Mouse (Mus musculus): Measurements from ENCODE around the gene C1galt1c1. TPM values are rescaled to one million over a fixed set of nuclear protein-coding genes. Genes with fewer than 3 reads are reported as not detected.

The C1galt1c1 gene
- 27.8 and 28.0 TPM in 2 replicates for polyA plus RNA-seq (2012; ENCODE audit: insufficient read depth, insufficient read length, missing spikeins)

DNA sequence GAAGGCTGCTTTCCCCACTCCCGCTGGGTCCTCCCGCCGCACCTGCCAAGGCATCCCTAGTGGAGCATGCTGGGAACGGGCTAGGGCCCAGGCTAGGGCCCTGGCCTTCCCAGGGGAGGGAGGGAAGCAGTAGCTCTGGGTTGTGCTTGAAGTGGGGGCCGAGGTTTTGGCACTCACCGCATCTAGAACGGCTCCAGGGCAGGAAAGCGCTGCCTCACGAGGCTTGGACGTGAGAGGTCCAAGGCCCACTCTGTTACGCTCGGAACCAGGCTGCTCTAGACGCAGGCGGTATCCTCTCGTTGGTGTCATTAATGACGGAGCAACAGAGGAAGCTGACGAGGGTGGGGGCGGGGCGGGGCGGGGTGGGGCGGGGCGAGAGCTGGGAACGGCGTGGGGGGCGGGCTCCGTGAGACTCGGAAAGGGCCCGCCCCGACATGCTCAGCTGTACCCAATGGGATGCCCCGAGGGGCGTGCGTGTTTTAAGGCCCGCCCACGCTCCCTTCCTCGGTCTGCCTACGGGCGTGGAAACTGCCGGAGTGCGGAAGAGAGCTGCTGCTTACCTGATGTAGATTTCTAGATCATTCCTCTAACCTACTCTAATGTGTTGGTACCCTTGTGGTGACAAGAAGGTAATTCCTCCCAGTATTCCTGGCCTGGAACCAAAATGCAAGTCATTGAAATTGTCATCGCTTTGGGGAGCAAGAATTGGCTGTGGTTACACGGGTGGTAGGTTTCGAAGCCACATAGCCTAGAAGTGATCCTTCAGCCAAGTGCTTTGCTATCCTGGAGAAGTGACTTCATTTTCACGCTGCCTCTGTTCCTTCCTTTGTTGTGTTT is at the start of gene C1galt1c1:
TSS of gene C1galt1c1 (minus strand) at position 287 of the 837 bp plus-strand sequence.
- Histone ChIP-seq H3K4me3 (ENCODE audit: insufficient read depth, low read length) (peak within 1 kb of the TSS; percentile 97), H3K4me1 (ENCODE audit: control insufficient read depth, insufficient read depth, low read length) (peaks cover 5% of the 10 kb centered on the region), H3K27ac (ENCODE audit: insufficient read depth, low read depth, low read length) (peak within 1 kb of the TSS; percentile 82)
- TF ChIP-seq POLR2A (IDR thresholded peaks at IDR 0.05; ENCODE audit: borderline replicate concordance, low read depth, low read length) (no peak), CTCF (IDR thresholded peaks at IDR 0.05; ENCODE audit: low read depth, low read length) (no peak)

DNA sequence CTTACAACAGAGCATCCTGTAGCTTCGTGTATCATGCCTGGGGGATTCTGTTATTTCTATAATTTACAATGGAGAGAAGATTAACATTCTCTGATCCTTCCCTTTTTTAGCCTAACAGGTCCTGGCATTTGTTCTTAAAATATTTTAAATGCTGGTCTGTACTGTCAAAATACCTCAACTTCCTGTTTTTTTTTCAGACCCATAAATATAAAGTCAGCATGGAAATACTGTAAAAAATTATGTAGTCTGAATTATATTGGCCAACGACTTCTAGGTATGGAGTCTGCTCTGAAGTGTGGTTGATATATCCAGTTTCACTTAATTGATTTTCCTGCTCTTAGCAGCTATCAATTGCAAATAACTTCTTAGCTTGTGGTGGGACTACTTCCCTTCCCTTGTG is 47.1 kb upstream of the C1galt1c1 start:
- no peak for TF ChIP-seq CTCF (IDR thresholded peaks at IDR 0.05; ENCODE audit: low read depth, low read length)
- TF ChIP-seq POLR2A (IDR thresholded peaks at IDR 0.05; ENCODE audit: borderline replicate concordance, low read depth, low read length) = no peak
- Histone ChIP-seq H3K4me1 (ENCODE audit: control insufficient read depth, insufficient read depth, low read length) (peaks cover 5% of the 10 kb centered on the region), H3K27ac (ENCODE audit: insufficient read depth, low read depth, low read length) (no peak overlapping the region), H3K4me3 (ENCODE audit: insufficient read depth, low read length) (no peak overlapping the region)

DNA sequence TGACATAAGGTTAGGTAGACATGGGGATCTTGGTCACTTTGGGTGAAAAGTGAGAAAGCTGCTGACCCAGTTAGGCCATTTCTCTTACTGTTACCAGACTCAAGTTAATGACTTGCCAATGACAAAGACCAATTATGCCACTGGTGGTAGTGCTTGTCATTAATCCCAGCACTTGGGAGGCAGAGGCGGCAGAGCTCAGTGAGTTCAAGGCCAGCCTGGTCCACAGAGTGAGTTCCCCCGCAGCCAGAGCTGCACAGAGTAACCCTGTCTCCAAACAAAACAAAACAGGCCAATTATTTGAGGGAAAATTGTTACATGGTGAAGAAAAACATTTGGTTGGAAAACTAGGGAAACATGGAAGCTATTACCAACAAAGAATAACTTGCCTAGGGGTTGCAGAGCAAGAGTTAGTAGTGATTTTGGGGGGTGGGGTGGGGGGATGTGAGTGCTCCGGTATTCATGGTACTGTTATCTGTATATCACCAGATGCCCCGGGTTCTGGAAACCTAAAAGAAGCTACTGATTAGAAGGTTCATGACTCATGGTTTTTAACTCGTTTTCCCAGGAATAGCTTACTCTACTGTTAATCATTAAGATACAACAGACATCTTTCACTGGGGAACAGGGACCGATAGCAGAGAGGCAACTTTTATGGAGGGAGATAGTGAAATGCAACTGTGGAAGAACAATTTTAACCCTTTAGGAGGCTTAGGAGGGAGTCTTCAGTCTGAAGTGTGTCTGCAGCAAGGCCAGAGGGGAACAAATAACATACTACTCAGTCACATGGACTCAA is 34.4 kb upstream of the C1galt1c1 start:
- no peak for TF ChIP-seq POLR2A (IDR thresholded peaks at IDR 0.05; ENCODE audit: borderline replicate concordance, low read depth, low read length)
- no peak for TF ChIP-seq CTCF (IDR thresholded peaks at IDR 0.05; ENCODE audit: low read depth, low read length)
- no peak overlapping the region for H3K27ac ChIP-seq (ENCODE audit: insufficient read depth, low read depth, low read length)
- H3K4me1 ChIP-seq (ENCODE audit: control insufficient read depth, insufficient read depth, low read length) = no peaks in the 10 kb centered on the region
- no peak overlapping the region for H3K4me3 ChIP-seq (ENCODE audit: insufficient read depth, low read length)

DNA sequence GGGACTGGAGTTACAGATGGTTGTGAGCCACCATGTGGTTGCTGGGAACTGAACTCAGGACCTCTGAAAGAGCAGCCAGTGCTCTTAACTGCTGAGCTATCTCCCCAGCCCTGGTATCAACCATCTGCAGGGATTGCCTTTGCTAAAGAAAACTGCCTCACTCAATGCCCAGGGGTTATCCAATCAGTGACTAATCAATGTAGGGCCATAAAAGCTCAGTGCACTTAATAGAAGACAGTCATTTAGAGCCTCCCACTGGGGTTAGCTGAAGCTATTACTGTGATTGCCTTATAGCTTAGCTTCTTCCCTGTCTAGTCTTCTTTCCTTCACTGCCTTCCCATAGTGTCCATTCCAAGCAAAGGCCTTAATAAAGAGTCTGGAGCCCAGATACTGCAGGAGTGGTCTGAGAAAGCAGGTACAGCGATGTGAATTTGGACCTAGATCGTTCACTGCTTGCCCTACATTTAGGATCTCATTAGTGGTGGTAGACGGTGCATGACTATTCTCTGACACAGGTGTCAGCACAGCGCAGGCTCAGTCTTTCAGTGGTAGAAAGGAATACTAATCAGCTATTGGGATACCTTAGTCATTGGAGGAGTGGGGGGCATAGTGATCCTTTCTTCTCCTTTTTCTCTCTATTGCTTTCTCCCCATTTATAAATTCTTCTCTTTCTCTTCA is 21.5 kb upstream of the C1galt1c1 start:
- TF ChIP-seq POLR2A (IDR thresholded peaks at IDR 0.05; ENCODE audit: borderline replicate concordance, low read depth, low read length) (no peak), CTCF (IDR thresholded peaks at IDR 0.05; ENCODE audit: low read depth, low read length) (no peak)
- Histone ChIP-seq H3K27ac (ENCODE audit: insufficient read depth, low read depth, low read length) (no peak overlapping the region), H3K4me3 (ENCODE audit: insufficient read depth, low read length) (no peak overlapping the region), H3K4me1 (ENCODE audit: control insufficient read depth, insufficient read depth, low read length) (no peaks in the 10 kb centered on the region)

- no peaks in the 10 kb centered on the region for H3K4me1 ChIP-seq (ENCODE audit: control insufficient read depth, insufficient read depth, low read length)
- TF ChIP-seq CTCF (IDR thresholded peaks at IDR 0.05; ENCODE audit: low read depth, low read length) = no peak
- TF ChIP-seq POLR2A (IDR thresholded peaks at IDR 0.05; ENCODE audit: borderline replicate concordance, low read depth, low read length) = no peak
- H3K27ac ChIP-seq (ENCODE audit: insufficient read depth, low read depth, low read length) = no peak overlapping the region
- H3K4me3 ChIP-seq (ENCODE audit: insufficient read depth, low read length) = no peak overlapping the region
Observed at GRCm38 (mm10) chrX:38654681-38655080, 19.8 kb upstream of the C1galt1c1 start.

DNA sequence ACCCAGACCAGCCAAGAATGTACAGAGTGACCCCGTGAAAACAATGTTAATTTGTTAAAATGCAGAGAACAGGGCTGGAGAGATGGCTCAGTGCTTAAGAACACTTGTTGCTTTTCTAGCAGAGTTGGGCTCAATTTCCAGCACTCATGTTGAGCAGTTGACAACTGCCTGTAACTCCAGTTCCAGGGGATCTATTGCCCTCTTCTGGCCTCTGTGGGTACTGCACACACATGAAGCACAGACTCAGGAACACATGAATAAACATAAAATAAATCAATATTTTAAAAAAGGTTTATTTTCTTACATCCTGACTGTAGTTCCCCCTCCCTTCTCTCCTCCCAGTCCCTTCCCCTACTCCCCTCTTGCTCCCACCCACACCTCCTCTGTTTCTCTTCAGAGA is 18.3 kb upstream of the C1galt1c1 start:
- Histone ChIP-seq H3K27ac (ENCODE audit: insufficient read depth, low read depth, low read length) (no peak overlapping the region), H3K4me3 (ENCODE audit: insufficient read depth, low read length) (no peak overlapping the region), H3K4me1 (ENCODE audit: control insufficient read depth, insufficient read depth, low read length) (no peaks in the 10 kb centered on the region)
- TF ChIP-seq POLR2A (IDR thresholded peaks at IDR 0.05; ENCODE audit: borderline replicate concordance, low read depth, low read length) = no peak
- TF ChIP-seq CTCF (IDR thresholded peaks at IDR 0.05; ENCODE audit: low read depth, low read length) = no peak

DNA sequence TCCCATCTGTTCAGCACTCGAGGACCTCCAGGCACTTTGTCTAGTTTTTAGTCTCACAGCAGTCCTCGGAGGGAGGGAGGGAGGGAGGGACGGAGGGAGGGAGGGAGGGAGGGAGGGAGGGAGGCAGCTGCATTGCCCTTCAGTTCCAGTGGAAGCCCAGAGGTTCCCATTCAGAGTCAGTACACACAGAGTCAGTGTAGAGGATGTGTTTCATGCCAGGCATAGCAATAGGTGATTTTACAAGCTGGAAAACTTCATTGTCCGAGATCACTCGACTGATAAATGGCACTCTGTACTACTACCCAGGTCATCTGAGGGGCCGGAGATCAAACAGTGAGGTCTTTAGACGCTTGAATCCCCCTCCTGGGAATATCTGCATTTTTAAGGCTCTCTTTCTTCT is 16.3 kb upstream of the C1galt1c1 start:
- TF ChIP-seq CTCF (IDR thresholded peaks at IDR 0.05; ENCODE audit: low read depth, low read length) (no peak), POLR2A (IDR thresholded peaks at IDR 0.05; ENCODE audit: borderline replicate concordance, low read depth, low read length) (no peak)
- no peak overlapping the region for H3K4me3 ChIP-seq (ENCODE audit: insufficient read depth, low read length)

GRCm38 (mm10) chrX:38650404-38651039 is 15.6 kb upstream of the C1galt1c1 start:
- TF ChIP-seq POLR2A (IDR thresholded peaks at IDR 0.05; ENCODE audit: borderline replicate concordance, low read depth, low read length) (no peak), CTCF (IDR thresholded peaks at IDR 0.05; ENCODE audit: low read depth, low read length) (no peak)
- no peak overlapping the region for H3K27ac ChIP-seq (ENCODE audit: insufficient read depth, low read depth, low read length)
- no peaks in the 10 kb centered on the region for H3K4me1 ChIP-seq (ENCODE audit: control insufficient read depth, insufficient read depth, low read length)
- no peak overlapping the region for H3K4me3 ChIP-seq (ENCODE audit: insufficient read depth, low read length)

More for the DNA sequence above, 16.3 kb upstream of the C1galt1c1 start:
- Histone ChIP-seq H3K4me1 (ENCODE audit: control insufficient read depth, insufficient read depth, low read length) (no peaks in the 10 kb centered on the region), H3K27ac (ENCODE audit: insufficient read depth, low read depth, low read length) (no peak overlapping the region)

- Histone ChIP-seq H3K4me1 (ENCODE audit: control insufficient read depth, insufficient read depth, low read length) (peaks cover 4% of the 10 kb centered on the region; the same call in 1 of the 2 replicates), H3K27ac (ENCODE audit: insufficient read depth, low read depth, low read length) (no peak overlapping the region), H3K4me3 (ENCODE audit: insufficient read depth, low read length) (no peak overlapping the region)
- TF ChIP-seq CTCF (IDR thresholded peaks at IDR 0.05; ENCODE audit: low read depth, low read length) (no peak), POLR2A (IDR thresholded peaks at IDR 0.05; ENCODE audit: borderline replicate concordance, low read depth, low read length) (no peak)
Observed at GRCm38 (mm10) chrX:38642183-38642582, 7.3 kb upstream of the C1galt1c1 start.
